Mouse (Mus musculus): ENCODE measurements at regions not wholly inside any gene's neighbourhood (a gene's known extent, or its start where the extent isn't known, plus 50 kb on each side); places are given as distances from the start of the nearest gene placed in this dataset.

DNA sequence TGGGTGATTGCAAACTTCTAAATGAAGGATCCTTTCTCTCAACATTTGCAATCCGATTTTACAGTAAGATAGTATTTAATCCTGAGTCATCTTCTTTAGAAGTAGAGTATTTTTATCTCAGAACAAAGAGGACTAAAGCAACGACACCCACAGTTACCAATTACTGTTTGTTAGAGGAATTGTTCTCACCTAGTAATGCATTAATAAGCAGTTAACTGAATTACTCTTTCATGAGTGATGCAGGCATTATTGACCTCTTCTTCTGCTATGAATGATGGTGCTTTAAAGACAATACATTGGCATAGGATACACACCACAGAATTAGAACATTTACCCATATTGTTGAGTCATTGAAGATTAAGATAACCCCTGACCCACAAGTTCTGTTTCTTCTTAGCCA is 207.0 kb upstream of the Tenm2 start:
- TF ChIP-seq CTCF (IDR thresholded peaks at IDR 0.05; ENCODE audit: insufficient read depth, low read depth, low read length), result no peak
- TF ChIP-seq POLR2A (IDR thresholded peaks at IDR 0.05; ENCODE audit: insufficient read depth, low read depth, low read length), result no peak

Measured in olfactory bulb, adult 2 months (tissue).